Mouse (Mus musculus) lung, postnatal 0 days (tissue): ENCODE measurements at regions not wholly inside any gene's neighbourhood (a gene's known extent, or its start where the extent isn't known, plus 50 kb on each side); places are given as distances from the start of the nearest gene placed in this dataset.

Source experiments
- ATAC-seq: fragments of 200-750 bp; cut with Nextera tagmentation; 2 replicates; pipeline ENCODE4 v1.8.0; 2017; ENCODE audit warnings: moderate library complexity
- DNase-seq: peaks from one replicate; pipeline ENCODE4 v3.0.0-alpha.2; 2016; ENCODE audit warnings: low spot score
- H3K27ac ChIP-seq: fragments of 300-500 bp; sonication (generic); 2 replicates; pipeline ENCODE4 v1.5.1; 2014; ENCODE audit warnings: antibody characterized with exemption, mild to moderate bottlenecking, low read length, mixed read lengths
- H3K27me3 ChIP-seq: fragments of 300-500 bp; sonication (generic); replicated peaks from 2 replicates; pipeline ENCODE4 v1.6.1; 2014; ENCODE audit warnings: low read length, mixed read lengths; ENCODE audit not compliant: insufficient read depth
- H3K36me3 ChIP-seq: fragments of 300-500 bp; sonication (generic); 2 replicates; pipeline ENCODE4 v1.6.1; 2014; ENCODE audit warnings: low read length, mixed read lengths; ENCODE audit not compliant: insufficient read depth
- H3K4me1 ChIP-seq: fragments of 300-500 bp; sonication (generic); 2 replicates; pipeline ENCODE4 v1.6.1; 2014; ENCODE audit warnings: antibody characterized with exemption, low read depth, low read length, mixed read lengths; ENCODE audit not compliant: insufficient read depth
- H3K4me2 ChIP-seq: fragments of 300-500 bp; sonication (generic); replicated peaks from 2 replicates; pipeline ENCODE4 v1.6.1; 2014; ENCODE audit warnings: low read depth, mild to moderate bottlenecking, low read length, moderate library complexity, mixed read lengths
- H3K4me3 ChIP-seq: fragments of 300-500 bp; sonication (generic); 2 replicates; pipeline ENCODE4 v1.5.1; 2014; ENCODE audit warnings: low read depth, low read length
- H3K9ac ChIP-seq: fragments of 300-500 bp; sonication (generic); replicated peaks from 2 replicates; pipeline ENCODE4 v1.6.1; 2014; ENCODE audit warnings: low read depth, mild to moderate bottlenecking
- H3K9me3 ChIP-seq: fragments of 300-500 bp; sonication (generic); 2 replicates; pipeline ENCODE4 v1.6.1; 2016; ENCODE audit warnings: low read length, mixed read lengths
- CTCF ChIP-seq: IDR thresholded peaks from 2 replicates; pipeline ENCODE4 v1.5.1; 2016; ENCODE audit warnings: antibody characterized with exemption, mild to moderate bottlenecking
- EP300 ChIP-seq: IDR thresholded peaks from 2 replicates; pipeline ENCODE4 v1.6.1; 2016; ENCODE audit warnings: antibody characterized with exemption, mild to moderate bottlenecking, control low read depth
- WGBS: fragments of 180-500 bp; shearing (Covaris S2); extraction: QIAGEN DNeasy Blood & Tissue Kit; methylation state at CpG from one replicate; pipeline ENCODE4 v1.1.7; 2014; 5-methylcytosine and 5-hydroxymethylcytosine counted together

DNA sequence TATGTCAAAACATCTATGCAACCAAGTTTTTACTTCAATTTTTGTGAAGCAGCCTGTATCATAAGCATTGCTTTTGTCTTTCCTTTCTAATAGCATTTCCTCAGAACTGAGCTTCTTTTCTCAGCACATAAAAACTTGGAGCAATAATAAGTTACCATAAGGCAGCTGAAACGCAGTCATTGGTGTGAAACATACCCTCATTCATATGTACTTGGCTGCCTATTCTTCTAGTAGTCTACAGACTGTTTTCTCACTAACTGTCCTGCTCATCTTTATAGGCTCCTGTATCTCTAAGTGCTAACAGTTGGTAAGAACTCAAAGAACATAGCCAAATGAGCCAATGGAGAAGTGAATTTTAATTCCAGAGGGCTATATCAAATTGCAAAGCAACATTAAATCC is 454.6 kb upstream of the Ptprd start:
- H3K27me3 ChIP-seq, result no peaks in the 10 kb centered on the region
- H3K4me3 ChIP-seq, result no peak overlapping the region
- no peaks in the 10 kb centered on the region for H3K4me1 ChIP-seq
- no peak for ATAC-seq
- H3K9me3 ChIP-seq, result no peaks in the 10 kb centered on the region
- TF ChIP-seq EP300, result no peak
- no peak for TF ChIP-seq CTCF
- DNase-seq, result no peak
- H3K36me3 ChIP-seq, result no peaks in the 10 kb centered on the region
- H3K9ac ChIP-seq, result no peak overlapping the region
- WGBS, result 63% methylated on average over 1 of the region's 1 CpGs
- no peak overlapping the region for H3K27ac ChIP-seq
- no peak overlapping the region for H3K4me2 ChIP-seq

DNA sequence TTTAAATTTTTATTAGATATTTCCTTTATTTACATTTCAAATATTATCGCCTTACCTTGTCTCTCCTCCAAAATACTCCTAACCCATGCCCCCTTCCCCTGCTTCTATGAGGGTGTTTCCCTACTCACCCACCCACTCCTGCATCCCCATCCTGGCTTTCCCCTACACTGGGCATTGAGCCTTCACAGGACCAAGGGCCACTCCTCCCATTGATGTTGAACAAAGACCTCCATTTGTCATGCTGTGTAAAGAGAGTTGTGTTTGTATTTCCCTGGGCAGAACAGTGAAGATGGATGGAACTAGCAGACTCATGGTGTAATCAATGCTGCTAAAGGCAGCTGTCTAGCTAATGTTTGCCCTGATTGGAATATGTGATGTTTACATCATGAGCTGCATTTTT is 431.0 kb upstream of the Ptprd start:
- no peaks in the 10 kb centered on the region for H3K4me1 ChIP-seq
- no peak overlapping the region for H3K4me2 ChIP-seq
- TF ChIP-seq EP300, result no peak
- TF ChIP-seq CTCF, result no peak
- no peak overlapping the region for H3K27ac ChIP-seq
- DNase-seq, result no peak
- no peak overlapping the region for H3K4me3 ChIP-seq
- ATAC-seq, result no peak
- no peak overlapping the region for H3K9ac ChIP-seq
- WGBS, result 38% methylated on average over 1 of the region's 1 CpGs
- H3K27me3 ChIP-seq, result no peaks in the 10 kb centered on the region
- H3K9me3 ChIP-seq, result no peaks in the 10 kb centered on the region
- no peaks in the 10 kb centered on the region for H3K36me3 ChIP-seq

DNA sequence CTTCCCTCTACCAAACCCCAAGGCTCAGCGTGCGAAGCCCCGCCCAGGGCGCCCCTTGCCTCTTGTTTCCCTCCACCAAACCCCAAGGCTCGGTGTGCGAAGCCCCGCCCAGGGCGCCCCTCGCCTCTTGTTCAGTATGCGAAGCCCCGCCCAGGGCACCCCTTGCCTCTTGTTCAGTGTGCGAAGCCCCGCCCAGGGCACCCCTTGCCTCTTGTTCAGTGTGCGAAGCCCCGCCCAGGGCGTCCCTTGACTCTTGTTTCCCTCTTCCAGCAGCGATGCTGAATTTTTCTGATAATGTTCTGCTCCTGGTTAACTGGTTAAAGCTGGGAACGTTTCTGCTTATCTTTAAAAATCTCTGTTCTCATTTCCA is 394.7 kb upstream of the Ptprd start:
- no peak overlapping the region for H3K4me3 ChIP-seq
- 0 out of 2 replicates have a peak overlapping the region, but pooled peaks have one; percentile 27 for H3K4me2 ChIP-seq
- no peaks in the 10 kb centered on the region for H3K27me3 ChIP-seq
- H3K9ac ChIP-seq, result no peak overlapping the region
- H3K36me3 ChIP-seq, result no peaks in the 10 kb centered on the region
- no peak overlapping the region for H3K27ac ChIP-seq
- TF ChIP-seq EP300 (no peak), CTCF (no peak)
- ATAC-seq (no peak), DNase-seq (no peak)
- H3K4me1 ChIP-seq, result no peaks in the 10 kb centered on the region
- H3K9me3 ChIP-seq, result no peaks in the 10 kb centered on the region
- WGBS, result 24% methylated on average over 18 of the region's 18 CpGs

DNA sequence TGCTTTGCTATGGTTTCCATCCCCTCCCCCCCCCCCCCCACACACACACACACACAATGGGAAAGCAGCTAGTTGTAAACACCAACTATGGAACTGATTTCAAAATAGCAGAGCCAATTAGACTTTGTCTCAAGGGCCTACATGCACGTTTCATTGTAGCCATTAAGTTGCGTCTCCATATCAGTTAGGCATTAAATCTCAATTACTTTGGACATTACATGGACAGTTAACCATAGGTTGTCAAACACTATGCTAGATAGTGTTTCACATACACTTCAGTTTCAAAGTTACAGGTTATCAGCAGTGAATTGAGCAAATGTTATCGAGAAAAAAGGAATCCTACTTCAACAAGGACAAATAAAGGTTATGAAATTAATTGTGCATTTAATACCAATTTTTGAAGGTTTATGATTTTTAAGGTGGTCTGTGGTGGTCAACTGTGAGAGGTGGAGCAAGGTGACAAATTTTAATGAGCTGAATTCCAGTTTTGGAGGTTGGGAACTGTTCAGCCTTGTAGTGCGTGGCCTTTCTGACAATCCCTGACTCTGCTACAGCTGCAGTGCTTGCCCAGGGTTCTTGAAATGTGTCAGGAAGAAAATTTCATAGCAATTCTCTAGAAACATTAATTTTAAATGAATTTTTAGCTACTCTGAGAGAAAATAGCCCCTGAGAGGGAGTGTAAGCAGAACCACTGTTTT is 394.2 kb upstream of the Ptprd start:
- WGBS, result 70% methylated on average over 4 of the region's 4 CpGs
- Histone ChIP-seq H3K36me3 (no peaks in the 10 kb centered on the region), H3K4me2 (0 out of 2 replicates have a peak overlapping the region, but pooled peaks have one; percentile 27), H3K9ac (no peak overlapping the region), H3K4me3 (no peak overlapping the region), H3K27ac (no peak overlapping the region), H3K4me1 (no peaks in the 10 kb centered on the region), H3K9me3 (no peaks in the 10 kb centered on the region), H3K27me3 (no peaks in the 10 kb centered on the region)
- ATAC-seq, result no peak
- TF ChIP-seq EP300, result no peak
- TF ChIP-seq CTCF, result no peak
- DNase-seq, result no peak

DNA sequence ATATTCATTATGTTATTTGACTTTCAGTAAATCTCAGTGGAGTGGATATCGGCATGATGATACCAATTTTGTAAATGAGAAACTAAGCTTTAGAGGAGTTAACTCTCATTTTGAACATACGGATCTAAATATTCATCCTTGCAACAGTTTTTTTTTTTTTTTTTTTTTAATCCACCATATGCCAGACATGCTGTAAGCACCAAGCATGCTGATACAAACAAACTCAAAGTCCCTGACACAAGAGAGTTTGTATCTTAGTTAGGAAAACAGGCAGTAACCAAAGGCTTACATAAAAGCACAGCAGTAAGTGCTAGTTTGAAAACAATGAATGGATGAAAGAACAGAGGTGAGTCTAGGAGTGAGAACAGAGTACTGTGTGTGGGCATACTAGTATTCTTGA is 369.8 kb upstream of the Ptprd start:
- Histone ChIP-seq H3K4me3 (no peak overlapping the region), H3K4me2 (no peak overlapping the region), H3K9me3 (no peaks in the 10 kb centered on the region), H3K9ac (no peak overlapping the region), H3K27me3 (no peaks in the 10 kb centered on the region), H3K4me1 (no peaks in the 10 kb centered on the region), H3K27ac (no peak overlapping the region), H3K36me3 (no peaks in the 10 kb centered on the region)
- no peak for ATAC-seq
- TF ChIP-seq CTCF, result no peak
- no peak for TF ChIP-seq EP300
- WGBS, result 88% methylated on average over 2 of the region's 2 CpGs
- no peak for DNase-seq

DNA sequence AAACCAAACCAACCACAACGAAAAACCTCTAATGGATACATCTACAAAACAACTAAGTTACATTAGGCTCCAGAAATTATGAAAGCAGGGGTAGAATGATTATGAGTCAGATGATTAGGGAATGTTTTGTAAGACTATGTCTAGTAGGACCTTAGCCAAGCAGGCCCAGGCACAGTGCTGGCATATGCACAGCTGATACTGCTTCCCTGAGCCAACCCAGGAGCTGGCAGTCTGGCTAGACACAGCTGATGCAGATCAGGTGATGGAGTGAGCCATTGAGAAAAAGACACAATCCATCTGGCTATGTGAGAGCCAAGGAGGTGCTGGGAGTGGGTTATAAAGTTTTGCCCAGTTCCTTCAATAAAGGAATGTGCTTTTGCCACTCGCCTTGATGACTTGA is 353.6 kb upstream of the Ptprd start:
- Histone ChIP-seq H3K9me3 (no peaks in the 10 kb centered on the region), H3K4me1 (no peaks in the 10 kb centered on the region), H3K4me2 (no peak overlapping the region), H3K4me3 (no peak overlapping the region), H3K27me3 (no peaks in the 10 kb centered on the region), H3K27ac (no peak overlapping the region), H3K9ac (no peak overlapping the region), H3K36me3 (no peaks in the 10 kb centered on the region)
- no peak for ATAC-seq
- 78% methylated on average over 2 of the region's 2 CpGs for WGBS
- TF ChIP-seq EP300 (no peak), CTCF (no peak)
- DNase-seq, result no peak
